Mouse (Mus musculus) induced T-regulatory cell, adult 2 months (primary cell): ENCODE data around the gene Mag.

ENCODE experiments used
- DNase-seq: peaks from one replicate; pipeline ENCODE4 v3.0.0-alpha.2; 2012; ENCODE audit warnings: low read depth

The Mag gene

DNA sequence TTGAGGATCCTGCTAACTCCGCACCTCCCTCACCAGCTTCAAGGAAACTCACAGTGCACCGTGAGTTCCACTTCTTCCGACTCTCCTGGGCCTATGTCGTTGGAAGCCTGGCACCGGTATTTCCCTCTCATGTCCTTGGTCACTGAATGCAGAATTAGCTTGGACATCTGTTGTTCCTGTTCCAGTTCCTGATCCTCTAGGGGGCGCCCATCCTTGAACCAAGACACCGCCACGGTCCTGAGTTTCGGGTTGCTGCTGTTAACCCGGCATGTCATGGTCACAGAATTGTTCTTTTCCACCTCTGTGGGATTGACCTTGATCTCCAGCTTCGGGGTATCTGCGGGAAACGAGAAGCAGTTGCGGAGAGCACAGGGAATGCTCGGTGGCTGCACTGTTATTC is 41.6 kb downstream of the Mag start:
- peak; percentile 77 for DNase-seq

DNA sequence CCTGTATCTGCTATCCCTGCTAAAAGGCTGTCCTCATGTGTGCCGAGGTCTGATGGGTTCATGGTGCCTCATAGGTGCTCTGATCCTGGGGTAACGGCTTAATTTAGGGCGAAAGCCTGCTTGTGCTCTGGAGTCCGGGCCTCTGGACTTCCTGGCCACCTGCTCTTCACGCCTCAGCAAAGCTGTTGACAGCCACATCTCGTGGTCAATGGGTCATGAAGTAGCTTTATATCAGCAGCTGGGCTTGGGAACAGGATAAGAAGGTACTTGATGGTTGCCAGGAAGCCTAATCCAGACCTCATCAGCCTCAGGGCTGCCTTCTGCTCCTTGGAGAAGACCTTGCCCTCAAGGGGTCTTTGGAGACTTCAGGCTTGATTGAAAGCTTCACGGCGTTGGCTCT is 51.3 kb downstream of the Mag start:
- DNase-seq = no peak

DNA sequence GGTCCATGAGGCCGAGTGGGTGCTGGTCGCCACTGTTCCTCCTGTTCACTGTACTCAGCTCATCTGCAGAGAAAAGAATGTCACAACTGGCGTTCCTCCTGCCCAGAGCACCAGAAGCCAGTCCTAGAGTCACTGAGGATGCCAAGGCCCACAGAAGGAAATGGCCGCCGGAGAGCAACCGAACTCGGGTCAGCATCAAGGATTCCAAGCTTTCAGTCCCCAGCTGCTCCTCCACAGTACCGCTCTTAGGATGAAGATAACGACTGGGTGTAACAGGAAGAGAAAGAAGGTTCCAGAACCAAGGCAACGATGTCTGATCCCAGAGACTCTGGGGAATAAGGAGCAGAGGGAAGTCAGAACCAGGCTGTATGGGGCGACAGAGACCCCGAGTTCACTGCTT is 53.2 kb downstream of the Mag start, which contains the start of gene Ffar1:
Gene Ffar1, minus strand, starts transcription at position 101 of the 400 bp plus-strand sequence.
- no peak for DNase-seq

DNA sequence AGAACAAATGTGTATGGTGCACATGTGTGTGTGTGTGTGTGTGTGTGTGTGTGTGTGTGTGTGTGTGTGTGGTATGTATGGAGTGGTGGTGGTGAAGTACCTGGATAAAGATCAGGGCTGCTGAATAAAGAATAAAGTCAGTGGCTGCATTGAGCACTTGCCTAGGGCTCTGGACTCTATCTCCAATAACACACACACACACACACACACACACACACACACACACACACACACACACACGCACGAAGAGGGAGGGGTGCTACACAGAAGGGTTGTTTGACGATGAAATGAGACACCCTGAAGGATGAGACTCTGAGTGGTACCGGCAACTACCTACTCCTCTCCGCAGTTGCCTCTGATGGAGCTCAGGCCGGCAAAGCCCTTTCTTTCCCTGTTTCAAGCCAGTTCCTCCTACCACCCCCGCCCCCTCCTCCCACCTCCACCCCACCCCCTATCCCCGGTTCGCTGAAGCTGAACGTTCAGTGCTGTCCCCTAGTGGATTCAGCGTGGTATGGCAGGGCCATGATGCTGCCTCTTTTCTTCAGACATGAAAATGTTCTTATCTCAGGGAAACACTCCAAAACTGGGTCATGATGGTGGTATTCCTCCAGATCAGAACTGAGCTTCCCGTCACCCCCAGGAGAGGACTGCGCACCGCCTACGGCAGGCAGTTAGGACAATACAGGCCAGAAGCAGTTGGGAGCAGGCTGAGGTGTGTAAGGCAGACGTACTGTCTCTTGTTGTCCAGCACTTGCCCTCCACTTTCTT is 54.9 kb downstream of the Mag start:
- peak; percentile 80 for DNase-seq

DNA sequence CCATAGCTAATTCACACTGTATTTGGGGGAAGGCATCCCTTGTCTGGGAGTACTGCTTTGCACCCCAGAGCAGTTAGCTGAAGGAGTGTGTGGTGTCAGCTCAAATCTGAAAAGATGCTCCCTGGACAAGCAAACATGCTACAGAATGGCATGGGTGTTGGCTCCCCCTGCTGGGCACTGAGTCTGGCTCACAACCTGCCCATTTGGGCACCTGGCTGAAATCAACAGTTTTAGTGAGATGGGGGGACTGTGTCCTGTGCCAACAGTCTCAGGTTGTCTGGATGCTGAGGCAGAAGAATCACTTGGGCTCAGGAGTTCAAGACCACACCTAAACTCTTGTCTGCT is 55.4 kb downstream of the Mag start:
- DNase-seq = peak; percentile 85

DNA sequence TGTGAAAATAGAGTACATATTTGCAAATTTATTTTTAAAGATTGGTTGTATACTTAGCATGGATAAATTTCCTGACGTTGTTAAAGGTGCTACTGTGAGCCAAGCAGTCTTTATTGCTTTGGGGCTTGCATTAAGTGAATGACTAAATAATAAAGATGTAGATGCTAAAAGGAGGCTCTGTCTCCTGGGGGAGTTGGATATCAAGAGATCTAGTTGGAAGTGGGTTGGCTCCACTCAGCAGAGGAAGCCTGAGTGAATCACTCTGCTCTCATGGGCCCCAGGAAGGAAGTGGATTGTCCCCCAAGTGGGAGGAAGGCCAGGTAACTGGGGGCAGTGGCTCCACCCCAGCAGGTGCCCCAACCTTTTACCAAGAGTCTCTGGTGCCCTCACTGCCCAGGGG is 56.9 kb downstream of the Mag start:
- no peak for DNase-seq

DNA sequence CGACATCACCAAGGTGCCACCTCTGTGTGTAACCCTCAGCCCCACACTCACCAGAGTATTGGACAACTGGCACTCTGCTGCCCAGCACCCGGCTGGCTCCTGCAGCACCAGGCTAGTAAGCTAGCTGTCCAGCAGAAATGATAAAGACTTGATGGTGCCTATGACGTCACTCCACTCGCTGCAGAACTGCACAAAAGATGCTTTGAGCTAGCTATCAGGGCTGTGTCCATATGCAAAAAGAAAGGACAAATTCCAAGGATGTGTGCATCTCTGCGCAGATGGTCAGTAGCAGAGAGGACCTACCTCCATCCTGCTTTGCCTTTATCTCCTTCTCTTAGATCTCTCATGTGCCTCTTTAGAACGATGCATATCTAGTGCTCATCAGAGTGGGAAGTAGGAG is 58.6 kb downstream of the Mag start, which contains the start of gene Ffar3:
Gene Ffar3, minus strand, starts transcription at position 101 of the 400 bp plus-strand sequence.
- DNase-seq = no peak

DNA sequence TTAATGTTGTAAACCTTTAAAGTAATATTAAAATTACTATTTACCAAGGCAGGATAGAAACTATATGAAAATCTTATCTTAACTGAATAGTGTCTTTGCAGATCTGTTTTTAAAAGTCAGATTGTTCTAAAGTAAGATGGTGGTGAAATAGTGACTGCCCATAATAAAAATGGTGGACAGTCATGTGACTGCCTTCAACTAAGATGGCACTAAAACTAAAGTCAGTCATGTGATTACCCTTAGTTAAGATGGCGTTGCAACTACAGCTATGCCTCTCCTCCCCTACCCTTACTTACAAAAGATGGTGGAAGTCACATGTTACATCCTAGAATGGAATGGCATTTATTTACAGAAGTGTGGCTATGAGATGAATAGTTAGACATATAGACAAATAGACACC is 63.3 kb downstream of the Mag start:
- no peak for DNase-seq
